Mouse (Mus musculus): ENCODE data around the gene Bap1. TPM values are rescaled to one million over a fixed set of nuclear protein-coding genes. Genes with fewer than 3 reads are reported as not detected.

Gene Bap1
- total RNA-seq, 2 experiments from 2014 or later, result 117 to 123 TPM

DNA sequence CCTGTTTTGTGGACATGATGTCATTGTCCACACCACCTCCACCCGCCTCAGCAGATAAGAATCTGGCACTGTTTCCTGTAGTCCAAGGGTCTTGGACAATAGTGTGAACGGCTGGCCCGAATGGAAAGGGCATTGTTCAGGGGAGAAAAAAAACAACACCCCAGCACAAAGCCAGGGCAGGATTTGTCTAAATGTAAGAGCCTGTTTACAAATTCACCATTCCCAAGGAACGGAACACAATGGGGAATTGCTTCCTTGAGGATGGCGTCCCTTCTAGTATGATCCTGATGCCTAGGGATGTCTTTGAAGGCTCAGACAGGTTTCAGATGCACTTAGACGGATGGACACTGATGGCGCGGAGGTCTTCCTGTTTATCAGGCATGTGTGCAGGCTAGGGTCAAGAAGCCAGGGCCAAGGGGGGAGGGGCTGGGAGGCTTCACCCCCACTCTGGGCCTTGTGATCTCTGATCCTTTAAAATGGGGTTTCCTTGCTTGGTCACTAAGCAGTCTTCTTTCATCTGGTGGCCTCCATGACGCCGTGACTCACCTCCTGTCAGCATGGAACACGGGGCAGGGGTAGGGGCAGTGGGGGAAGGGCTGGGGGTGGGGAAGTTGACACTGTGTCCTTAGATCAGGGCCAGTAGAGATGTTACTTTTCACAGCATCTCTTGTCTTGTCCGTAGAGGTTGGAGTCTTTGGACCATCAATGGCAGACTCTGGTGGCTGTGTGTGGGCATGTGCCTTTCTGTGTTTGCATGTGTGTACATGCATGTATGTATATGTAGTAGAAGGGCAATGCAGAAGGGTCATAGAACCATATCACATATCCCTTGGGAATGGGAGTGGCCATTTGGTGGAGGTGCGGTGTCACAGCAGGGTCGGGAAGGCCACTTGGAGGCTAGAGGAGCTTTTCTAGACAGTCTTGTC, 17.9 kb upstream of the Bap1 start:
- no peak for DNase-seq (ENCODE audit: low spot score in 2 of 2)

DNA sequence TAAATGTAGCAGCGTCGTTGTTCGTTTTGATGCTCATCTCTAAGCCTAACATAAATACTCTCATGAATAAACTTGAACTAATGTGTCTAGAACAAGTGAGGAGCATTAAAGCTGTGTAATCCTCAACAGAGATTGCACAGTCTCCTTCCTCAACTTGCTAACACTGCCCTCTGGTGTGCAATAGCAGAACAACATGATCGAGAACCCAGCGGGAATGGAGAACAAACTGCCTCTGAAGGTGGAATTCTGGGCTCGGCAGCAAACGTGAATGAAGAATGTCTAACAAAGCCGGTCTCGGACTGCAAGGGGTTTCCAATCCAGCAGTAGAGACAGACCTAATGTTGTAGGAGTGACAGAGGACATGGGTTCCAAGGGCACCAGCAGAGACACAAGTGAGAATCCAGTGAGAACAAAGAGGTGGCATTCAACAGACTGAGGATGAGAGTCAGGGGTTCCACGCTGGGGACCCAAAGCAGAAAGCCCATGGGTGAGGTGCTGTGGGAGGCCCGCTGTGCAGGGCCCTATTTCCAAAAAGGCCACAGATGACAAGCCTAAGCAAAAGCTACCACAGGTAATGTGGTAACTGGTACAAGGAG, 17.2 kb upstream of the Bap1 start:
- peak; percentile 92 for DNase-seq (ENCODE audit: low spot score in 2 of 2)

DNA sequence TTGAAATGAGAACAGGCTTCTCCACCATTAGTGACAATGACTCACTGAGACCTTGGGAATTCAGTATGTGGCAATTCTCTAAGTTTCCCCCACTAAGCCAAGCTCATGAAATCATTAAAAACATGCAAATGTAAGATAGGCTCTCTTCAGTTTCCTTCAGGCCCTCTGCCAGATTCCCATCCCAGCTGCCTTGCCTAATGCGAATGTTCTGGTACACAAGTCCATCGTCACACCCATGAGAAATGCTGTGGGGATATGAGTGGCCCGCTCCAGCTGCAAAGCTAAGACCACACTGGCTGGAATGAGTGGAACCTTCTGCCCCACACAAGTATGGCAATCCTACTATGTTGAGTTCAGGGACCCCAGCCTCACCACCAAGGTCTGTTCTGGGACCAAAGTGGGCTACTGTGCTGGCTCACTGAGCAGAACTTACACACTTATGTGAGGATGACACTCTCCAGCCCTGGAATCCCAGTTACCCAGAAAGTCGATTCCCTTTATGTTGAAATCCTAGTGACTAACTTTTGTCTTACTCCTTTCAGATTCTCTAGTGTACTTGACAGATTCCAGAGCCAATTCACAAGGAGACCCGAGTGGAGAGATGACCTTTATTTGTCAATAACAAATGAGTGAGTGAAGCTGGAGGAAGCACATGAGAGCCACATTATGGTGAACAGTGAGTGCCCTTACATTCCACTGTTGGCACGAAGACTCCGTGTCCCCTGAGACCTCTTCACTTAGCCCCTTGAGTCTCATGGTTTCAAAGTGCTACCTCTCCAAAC, 14.0 kb upstream of the Bap1 start:
- DNase-seq (ENCODE audit: low spot score in 2 of 2), result no peak

DNA sequence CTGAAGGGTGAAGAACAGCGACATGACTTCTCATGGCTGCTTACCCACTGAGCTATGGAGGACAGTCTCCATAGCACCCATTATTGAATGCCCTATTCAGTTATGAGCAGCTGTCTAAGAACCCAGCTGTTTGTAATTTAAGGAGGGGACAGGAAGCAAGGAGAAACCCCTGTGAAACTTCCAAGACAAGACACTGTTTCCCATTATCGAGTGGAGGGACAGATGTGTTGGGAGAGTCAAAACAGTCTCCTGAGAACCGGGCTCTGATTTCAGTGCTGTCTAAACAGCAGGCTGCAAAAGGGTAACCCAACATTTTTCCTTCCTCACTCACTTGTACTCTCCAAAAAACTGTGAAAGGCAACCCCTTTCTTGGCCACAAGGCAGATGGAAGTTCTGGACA, 10.7 kb upstream of the Bap1 start:
- no peak for DNase-seq (ENCODE audit: low spot score in 2 of 2)

DNA sequence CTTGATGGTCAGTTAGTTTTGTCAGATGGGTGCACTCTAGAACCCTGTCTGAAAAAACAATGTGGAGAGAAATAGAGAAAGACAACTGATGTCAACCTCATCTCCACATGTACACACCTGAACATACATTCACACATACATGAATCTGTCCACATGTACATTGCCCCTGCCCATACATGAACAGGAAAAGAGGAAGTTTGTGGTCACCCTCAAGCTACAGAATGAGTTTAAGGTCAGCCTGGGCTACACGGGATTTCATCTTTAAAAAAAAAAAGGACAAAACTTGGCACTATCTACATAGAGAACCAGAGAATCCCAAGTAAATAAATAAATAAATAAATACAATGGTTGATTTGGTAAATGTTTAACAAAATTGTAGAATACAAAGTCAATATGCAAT, 6.5 kb upstream of the Bap1 start:
- no peak for DNase-seq (ENCODE audit: low spot score in 2 of 2)

DNA sequence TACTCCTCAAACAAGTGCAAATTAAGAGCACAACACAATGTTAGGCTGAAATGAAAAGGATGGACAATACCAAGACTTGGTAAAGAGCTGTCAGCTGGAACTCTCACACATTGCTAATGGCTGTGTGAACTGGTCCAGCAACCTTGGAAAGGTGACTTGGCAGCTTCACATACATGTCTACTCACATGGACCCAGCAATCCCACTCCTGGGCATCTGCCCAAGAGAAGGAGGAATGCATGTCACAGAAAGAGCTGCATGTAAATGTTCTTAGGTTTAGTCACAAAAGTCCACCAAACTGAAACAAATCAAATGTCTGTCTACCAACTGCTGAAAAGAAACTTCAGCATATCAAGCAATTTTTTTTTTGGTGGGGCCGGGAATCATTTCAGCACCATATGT, 5.3 kb upstream of the Bap1 start:
- DNase-seq (ENCODE audit: low spot score in 2 of 2), result no peak

DNA sequence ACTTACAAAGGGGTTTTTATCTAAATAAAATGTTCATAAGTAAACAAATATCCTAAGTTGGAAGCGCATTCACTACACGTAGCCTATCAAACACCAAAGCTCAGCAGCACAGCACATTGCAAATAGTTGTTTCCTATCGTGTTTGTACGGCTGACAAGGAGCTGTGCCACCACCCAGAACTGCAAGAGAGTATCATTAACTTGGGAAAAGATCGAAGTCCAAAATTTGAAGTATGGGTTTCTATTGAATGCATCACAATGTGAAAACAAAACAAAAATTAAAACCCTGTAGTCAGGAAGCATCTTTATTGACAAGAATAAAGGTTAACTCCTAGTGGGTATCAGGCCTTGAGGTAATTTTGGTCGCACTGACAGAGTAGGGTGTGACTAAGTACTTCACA, 2.9 kb upstream of the Bap1 start:
- no peak for DNase-seq (ENCODE audit: low spot score in 2 of 2)

DNA sequence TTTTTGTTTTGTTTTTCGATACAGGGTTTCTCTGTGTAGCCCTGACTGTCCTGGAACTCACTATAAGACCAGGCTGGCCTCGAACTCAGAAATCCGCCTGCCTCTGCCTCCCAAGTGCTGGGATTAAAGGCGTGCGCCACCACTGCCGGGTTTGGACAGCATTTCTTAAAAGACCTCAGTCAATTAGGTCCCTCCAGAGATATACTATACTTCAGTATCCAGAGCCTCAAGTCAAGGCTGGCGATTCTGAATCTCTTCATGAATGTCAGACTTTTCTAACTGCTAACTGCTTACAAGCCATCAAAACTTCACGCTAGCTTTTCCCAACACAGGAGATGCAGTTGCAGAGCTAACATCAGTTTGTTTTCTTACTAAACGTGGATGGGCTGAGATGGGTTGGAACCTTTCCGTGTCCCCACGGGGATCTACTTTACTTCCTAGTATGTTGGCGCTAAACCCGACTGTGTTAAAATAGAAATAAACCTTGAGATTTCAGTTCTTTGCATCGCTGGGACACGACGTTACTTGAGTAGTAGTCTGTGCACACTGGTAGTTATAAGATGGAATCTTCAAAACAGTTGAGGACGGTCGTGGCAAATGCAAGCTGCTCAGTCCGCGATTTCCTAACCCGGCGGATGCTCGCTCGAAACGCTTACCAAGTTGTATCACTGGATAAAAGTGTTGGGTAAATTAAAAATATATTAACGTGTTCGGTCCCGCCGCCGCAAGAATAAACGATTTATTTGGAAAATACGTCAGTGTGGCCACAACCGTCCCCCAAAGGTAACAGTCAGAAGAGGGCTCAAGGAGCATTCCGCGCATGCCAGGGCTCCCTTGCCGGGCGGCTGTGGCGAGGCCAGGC, 797 bp upstream of the Bap1 start:
- no peak for DNase-seq (ENCODE audit: low spot score in 2 of 2)

DNA sequence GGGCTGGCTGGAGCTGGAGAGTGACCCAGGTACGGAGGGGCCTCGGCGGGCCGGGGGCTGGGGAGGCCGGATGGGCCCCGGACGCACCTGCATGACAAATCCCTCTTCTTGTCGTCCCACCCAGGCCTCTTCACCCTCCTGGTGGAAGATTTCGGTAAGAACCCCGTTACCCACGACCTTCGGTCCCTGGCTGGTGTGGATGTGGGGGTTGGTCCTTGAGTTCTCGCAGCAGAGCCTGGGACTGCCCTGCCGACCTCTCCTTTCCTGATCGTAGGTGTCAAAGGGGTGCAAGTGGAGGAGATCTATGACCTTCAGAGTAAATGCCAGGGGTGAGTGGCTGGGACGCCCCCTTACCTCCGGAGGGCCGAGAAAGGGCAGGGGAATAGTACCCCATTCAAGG, 376 bp downstream of the Bap1 start:
- DNase-seq (ENCODE audit: low spot score in 2 of 2), result no peak

DNA sequence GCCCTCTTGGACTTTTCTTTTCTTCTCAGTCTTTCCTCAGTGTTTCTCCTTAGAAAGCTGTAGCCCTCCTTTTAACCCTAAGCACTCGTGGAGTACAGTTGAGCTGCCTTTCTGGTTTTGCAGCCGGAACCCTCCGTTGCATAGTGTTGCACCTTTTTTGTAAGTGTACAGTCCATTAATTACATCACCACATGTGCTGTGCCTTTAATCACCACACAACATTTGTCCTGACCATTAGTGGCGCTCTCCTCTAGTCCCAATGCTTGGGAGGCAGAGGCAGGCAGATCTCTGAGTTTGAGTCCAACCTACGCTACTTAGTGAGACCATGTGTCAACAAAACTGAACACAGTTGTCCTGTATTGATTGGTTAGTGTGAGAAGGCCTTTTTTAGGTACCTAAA, 841 bp downstream of the Bap1 start:
- no peak for DNase-seq (ENCODE audit: low spot score in 2 of 2)

DNA sequence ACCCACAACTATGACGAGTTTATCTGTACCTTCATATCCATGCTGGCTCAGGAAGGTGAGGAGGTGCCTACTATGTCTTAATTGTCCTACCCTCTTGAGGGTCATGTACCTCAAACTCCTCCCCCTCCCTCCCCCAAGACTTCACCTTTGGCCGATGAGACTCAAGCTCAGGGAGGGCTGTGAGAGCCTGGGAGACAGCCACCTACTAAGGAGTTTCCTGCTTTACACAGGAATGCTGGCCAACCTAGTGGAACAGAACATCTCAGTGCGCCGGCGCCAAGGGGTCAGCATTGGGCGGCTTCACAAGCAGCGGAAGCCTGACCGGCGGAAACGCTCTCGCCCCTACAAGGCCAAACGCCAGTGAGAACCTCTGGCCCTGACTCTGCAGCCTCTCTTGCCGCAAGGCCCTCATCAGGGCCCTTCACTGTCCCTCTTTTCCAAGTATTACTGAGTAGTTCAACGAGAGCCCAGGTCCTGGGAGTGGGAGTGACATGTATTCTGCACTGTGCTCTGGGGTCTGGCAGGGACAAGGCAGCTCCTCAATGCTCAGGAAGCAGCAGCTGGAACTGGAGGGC, 7.3 kb downstream of the Bap1 start:
- DNase-seq (ENCODE audit: low spot score in 2 of 2), result no peak

DNA sequence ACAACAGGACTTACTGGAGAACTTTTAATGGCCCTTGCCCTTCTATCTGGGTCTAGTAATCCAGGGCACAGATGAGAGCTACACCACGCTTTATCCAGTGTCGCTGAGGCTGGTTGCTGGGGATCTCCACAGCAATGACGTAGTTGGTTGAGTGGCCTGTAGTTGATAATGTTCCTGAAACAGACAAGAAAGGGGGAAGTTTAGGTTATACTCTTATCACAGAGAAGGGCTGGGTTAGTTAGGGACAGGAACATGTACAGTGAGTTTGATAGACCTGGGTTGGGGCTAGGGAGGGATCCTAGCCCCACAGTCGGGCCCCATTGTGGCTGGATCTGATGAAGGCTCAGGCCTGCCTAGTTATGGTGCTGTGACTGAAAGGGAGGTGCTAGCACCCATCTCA, 9.1 kb downstream of the Bap1 start:
- no peak for DNase-seq (ENCODE audit: low spot score in 2 of 2)

DNA sequence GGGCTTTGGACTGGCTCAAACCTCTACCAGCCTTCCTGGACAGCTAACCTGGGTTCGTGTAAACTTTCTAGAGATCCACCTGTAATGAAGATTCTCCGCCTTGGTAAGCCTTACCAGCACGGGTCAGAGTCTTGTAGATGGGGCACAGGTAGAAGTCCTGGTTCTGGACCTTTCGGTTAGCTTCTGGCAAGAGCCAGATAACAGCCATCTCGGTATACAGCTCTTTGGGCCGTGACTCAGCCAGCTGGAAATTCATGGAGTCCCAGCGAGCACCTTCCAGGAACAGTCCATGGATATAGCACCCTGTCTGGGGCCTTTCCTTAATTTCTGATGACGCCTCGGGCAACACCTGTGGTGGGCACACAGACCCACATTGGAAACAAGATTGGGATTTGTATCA, 9.7 kb downstream of the Bap1 start:
- no peak for DNase-seq (ENCODE audit: low spot score in 2 of 2)

DNA sequence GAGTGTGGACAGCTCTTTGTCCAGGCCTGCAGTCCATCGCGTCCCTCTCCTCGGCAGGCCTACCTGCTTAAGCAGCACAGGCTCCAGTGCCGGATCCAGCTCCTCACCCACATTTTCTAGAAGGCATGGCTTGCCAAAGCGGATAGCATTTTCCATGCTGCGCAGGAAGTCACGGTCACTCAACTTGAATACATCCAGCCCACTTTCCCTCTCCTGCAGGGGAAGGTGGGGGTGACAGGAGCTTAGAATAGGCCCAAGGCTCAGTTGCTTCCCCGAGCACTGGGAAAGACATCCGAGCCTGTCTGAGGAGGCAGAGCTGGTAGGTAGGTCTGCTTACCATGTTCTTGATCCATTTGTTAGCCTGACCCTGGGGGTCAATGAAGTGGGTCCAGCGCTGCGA, 16.4 kb downstream of the Bap1 start:
- DNase-seq (ENCODE audit: low spot score in 2 of 2), result no peak

DNA sequence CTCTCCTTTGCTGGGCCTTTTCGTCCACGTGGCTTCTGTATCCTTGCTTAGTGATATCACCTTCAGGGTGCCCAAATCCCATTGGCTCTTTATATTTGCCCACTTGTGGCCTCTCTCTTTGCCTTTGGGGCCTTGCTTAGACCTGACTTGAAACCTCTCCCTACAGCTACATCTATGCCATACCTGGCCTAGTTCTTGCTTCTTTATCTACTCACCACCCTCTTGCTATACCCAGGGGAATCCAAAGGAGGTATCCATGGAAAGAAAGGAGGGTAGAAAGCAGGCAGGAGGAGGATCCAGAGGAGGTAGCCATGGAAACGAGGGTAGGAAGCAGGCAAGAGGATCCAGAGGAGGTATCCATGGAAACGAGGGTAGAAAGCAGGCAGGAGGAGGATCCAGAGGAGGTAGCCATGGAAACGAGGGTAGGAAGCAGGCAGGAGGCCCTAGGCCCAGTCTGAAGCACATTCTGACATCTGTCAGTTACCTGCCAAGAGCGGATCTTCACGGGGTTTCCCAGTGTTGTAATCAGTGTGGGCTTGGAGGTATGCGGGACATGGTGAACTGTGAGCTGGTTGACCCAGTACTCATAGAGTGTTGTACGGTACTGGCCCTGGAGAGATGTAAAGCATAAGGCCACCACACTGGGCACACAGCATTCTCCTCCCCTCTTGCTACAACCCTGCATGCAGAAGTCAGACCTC, 17.2 kb downstream of the Bap1 start:
- DNase-seq (ENCODE audit: low spot score in 2 of 2), result peak; percentile 34 to 46

DNA sequence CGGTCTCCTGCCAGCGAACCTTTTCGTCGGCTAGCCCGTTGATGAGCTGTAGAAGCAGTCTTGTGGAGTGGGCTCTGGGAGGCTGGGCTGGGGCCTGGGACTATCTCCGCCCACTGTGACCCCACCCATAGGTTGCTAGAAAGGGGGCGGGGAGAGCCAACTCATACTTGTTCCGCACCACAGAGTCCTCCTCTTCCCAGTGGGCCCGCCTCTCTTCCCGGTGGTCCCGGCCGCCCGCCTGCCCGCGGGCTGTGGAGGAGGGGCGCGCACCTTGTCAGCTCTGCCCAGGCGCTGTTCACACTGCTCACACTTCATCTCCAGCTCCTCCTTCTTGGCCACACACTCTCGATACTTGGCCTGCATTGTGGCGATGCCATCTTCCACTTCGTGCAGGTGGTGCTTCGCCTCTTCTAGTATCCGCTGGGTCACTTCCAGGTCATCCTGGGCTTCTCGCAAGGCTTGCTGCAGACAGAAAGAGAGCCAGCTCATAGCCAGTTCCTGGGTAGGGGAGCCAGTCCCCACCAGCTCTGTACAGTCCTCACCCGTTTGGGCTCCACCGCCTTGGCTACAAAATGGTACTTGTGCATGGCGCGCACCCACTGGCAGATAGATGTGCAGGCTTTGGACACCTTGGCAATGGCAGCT, 18.3 kb downstream of the Bap1 start:
- peak; percentile 46 to 56 for DNase-seq (ENCODE audit: low spot score in 2 of 2)

DNA sequence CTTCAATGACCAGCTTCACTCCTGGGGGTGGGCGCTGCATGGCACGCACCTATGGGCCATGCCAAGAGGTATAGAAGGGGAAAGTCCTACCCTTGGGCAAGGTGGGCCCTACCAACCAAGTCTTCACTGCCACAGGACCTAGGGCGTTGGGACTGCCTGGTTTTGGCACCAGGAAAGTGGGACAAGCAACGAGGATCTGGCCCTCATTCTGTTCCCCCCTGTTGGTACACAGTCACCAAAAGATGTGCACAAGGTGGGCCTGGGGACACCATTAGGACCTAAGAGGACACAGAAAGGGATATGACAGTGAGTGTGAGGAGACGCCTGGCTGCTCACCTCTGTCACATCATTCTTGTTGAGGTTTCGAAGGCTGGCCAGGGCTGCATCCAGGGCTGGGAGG, 19.9 kb downstream of the Bap1 start:
- DNase-seq (ENCODE audit: low spot score in 2 of 2), result no peak

DNA sequence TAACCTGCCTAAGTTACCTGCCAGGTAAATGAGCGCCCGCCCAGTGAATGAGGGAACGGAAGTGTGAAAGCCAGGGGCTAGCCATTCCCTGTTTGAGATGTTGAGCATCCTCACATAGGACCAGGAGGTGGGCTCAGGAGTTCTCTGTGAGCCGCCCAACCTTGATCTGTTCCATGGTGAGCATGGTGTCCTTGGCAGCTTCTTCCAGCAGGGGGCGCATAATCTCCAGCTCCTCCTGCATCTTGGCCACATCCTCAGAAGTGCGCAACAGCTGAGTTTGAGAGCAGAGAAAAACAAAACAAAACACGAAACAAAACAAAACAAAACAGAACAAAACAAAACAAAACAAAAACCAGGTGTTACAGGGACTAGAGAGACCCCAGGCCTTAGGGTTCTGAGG, 20.9 kb downstream of the Bap1 start:
- DNase-seq (ENCODE audit: low spot score in 2 of 2), result peak; percentile 85 to 86

DNA sequence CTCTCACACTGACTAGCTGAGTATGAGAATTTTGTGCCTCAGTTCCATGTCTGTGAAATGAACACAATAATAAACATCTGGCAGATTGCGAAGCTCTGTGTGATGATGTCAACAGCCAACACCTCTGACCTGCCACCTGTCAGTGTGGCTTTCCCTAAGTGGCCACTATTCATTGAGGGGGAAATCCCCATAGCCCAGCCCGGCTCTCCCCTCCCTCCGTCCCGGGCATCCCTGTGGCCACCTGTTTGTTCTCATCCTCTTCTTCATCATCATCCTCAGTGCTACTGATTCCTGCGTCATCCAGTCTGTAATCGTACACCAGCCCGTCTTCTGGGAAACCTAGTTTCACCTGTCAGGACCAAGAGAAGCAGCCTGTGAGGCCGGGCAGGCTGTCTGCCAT, 34.5 kb downstream of the Bap1 start:
- no peak for DNase-seq (ENCODE audit: low spot score in 2 of 2)
